Mouse (Mus musculus): ENCODE data around the gene Sox2. TPM values are rescaled to one million over a fixed set of nuclear protein-coding genes. Genes with fewer than 3 reads are reported as not detected.
A peak's percentile ranks its signal among the peaks of the same experiment; 100 is the strongest.

The Sox2 gene
- polyA plus RNA-seq, 1 experiment, result 44.8 TPM

DNA sequence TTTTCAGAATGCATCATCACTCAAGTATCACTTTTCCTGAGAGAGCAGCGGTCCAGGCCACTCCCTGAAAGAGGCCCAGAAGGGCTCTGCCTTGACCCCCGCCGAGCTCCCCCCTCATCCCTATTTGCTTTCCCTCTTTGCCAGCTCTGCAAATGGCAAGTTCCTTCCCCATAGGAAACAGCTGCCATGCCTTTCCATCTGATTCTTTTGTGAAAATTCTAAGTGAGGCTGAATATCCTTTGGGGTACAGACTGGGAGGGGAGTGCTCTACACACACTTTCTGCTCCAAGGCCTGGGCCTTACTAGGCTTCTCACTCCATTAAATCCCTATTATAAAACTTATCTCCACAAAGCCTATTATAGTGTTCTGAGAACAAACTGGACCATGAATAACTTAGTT, 29.7 kb downstream of the Sox2 start:
- DNase-seq (ENCODE audit: extremely low spot score in 1 of 2, low spot score in 1 of 2), result no peak

DNA sequence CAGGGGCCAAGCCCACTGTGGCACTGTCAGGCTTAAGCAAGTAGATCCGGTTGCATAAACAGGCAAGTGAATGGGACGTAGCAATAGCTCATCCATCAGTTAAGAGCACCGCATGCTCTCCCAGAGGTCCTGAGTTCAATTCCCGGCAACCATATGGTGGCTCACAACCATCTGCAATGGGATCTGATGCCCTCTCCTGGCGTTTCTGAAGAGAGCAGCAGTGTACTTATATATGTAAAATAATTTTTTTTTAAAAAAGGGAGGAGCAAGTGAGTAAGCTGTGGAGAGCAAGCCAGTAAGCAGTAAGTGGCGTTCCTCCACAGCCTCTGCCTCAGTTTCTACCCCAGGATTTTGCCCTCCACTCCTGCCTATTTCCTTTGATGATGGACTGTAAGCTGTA, 37.9 kb downstream of the Sox2 start:
- no peak for DNase-seq (ENCODE audit: extremely low spot score in 1 of 2, low spot score in 1 of 2)

DNA sequence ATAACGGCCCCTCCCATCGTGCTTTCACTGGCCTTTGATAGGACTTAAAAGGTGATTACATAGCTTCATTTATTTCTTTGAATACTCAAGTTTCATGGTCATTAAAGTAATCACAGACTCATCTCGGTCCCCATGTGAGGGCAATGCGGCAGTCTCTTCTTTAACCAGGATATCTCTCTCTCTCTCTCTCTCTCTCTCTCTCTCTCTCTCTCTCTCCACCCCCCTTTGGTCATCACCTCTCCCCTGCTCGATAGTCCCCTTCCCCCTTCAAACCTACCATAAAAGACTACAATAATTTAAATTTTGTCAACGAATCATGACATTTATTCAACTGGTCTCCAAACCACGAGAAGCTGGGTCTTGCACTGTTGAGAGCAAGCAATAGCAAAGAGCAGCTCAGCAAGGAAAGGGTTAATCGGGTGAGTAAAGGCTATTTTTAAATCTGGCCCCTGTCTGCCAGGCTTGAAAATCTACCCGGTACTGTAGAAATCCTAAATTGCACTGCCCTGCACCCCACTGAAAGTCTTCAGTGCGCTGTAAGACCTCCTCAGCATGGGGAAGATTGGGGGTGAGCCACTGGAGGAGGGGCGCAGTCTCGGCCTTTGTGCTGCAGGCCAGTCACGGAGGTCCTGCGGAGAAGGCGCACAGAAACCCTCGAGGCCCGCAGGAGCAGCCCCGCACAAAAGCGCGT, 41.6 kb downstream of the Sox2 start:
- DNase-seq (ENCODE audit: extremely low spot score in 1 of 2, low spot score in 1 of 2), result peak in 1 of 2 experiments; percentile 28

DNA sequence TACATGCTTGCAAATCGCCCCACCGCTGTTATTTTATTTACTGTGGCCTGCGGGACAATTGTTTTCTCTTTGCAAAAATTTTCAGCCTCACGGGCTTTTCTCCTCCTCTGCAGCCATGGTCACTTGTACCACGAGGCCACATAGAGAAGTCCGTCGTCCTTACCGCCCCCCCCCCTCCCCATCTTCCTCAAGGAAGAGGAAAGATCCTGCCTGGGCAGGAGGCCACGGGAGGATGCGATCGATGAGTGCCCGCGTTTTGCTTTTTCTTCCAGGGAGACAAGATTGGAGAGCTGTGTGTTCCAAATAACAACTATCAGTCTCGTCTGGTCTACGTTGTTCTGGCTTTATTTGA, 42.2 kb downstream of the Sox2 start:
- no peak for DNase-seq (ENCODE audit: extremely low spot score in 1 of 2, low spot score in 1 of 2)

Measured in frontal cortex, adult 2 months (tissue).